Mouse (Mus musculus) heart, postnatal 0 days (tissue): ENCODE data around the gene Ntng1. TPM values are rescaled to one million over a fixed set of nuclear protein-coding genes. Genes with fewer than 3 reads are reported as not detected.

Experiments used
- ATAC-seq: fragments of 200-750 bp; cut with Nextera tagmentation; 2 replicates; pipeline ENCODE4 v1.8.0; 2017; ENCODE audit warnings: low read depth, moderate number of reproducible peaks, moderate library complexity; ENCODE audit not compliant: insufficient read depth
- DNase-seq: peaks from one replicate; pipeline ENCODE4 v3.0.0-alpha.2; 2016; ENCODE audit warnings: low spot score
- H3K27ac ChIP-seq: fragments of 300-500 bp; sonication (generic); 2 replicates; pipeline ENCODE4 v1.5.1; 2014; ENCODE audit warnings: low read depth, mild to moderate bottlenecking
- H3K27me3 ChIP-seq: fragments of 300-500 bp; sonication (generic); 2 replicates; pipeline ENCODE4 v1.6.1; 2014; ENCODE audit warnings: low read length, mixed read lengths; ENCODE audit not compliant: control insufficient read depth, insufficient read depth
- H3K36me3 ChIP-seq: fragments of 300-500 bp; sonication (generic); replicated peaks from 2 replicates; pipeline ENCODE4 v1.6.1; 2014; ENCODE audit warnings: low read length, mixed read lengths; ENCODE audit not compliant: control insufficient read depth, insufficient read depth
- H3K4me1 ChIP-seq: fragments of 300-500 bp; sonication (generic); 2 replicates; pipeline ENCODE4 v1.6.1; 2014; ENCODE audit warnings: antibody characterized with exemption; ENCODE audit not compliant: control insufficient read depth, insufficient read depth
- H3K4me2 ChIP-seq: fragments of 300-500 bp; sonication (generic); 2 replicates; pipeline ENCODE4 v1.6.1; 2014; ENCODE audit warnings: low read depth, mild to moderate bottlenecking, low read length, moderate library complexity
- H3K4me3 ChIP-seq: fragments of 300-500 bp; sonication (generic); 2 replicates; pipeline ENCODE4 v1.5.1; 2014; ENCODE audit warnings: low read depth, low read length
- H3K9ac ChIP-seq: fragments of 300-500 bp; sonication (generic); replicated peaks from 2 replicates; pipeline ENCODE4 v1.6.1; 2014; ENCODE audit warnings: low read depth, low read length, mixed read lengths
- H3K9me3 ChIP-seq: fragments of 300-500 bp; sonication (generic); replicated peaks from 2 replicates; pipeline ENCODE4 v1.6.1; 2016; ENCODE audit warnings: low read length; ENCODE audit not compliant: control insufficient read depth
- CTCF ChIP-seq: IDR thresholded peaks from 2 replicates; pipeline ENCODE4 v1.5.1; 2016; ENCODE audit warnings: antibody characterized with exemption, control low read depth, low read depth
- EP300 ChIP-seq: IDR thresholded peaks from 2 replicates; pipeline ENCODE4 v1.6.1; 2016; ENCODE audit warnings: antibody characterized with exemption, low read depth
- WGBS: fragments of 180-500 bp; shearing (Covaris S2); extraction: QIAGEN DNeasy Blood & Tissue Kit; methylation state at CpG from one replicate; pipeline ENCODE4 v1.1.7; 2014; 5-methylcytosine and 5-hydroxymethylcytosine counted together
- polyA plus RNA-seq: library from polyadenylated mRNA; unstranded; fragments of >200 nt; fragmentation: Nextera tagmentation; extraction: Ambion mirVana; gene quantifications from 2 replicates; pipeline ENCODE4 v1.2.1, GENCODE M21; 2015
- total RNA-seq: library from RNA; depleted of rRNA; stranded (reverse); fragments of >200 nt; gene quantifications from 2 replicates; pipeline ENCODE4 v1.2.3, GENCODE M21; 2014; ENCODE audit warnings: low replicate concordance

The Ntng1 gene
- total and polyA plus RNA-seq, 2 experiments from 2014 or later: 0.12 to 0.65 TPM

DNA sequence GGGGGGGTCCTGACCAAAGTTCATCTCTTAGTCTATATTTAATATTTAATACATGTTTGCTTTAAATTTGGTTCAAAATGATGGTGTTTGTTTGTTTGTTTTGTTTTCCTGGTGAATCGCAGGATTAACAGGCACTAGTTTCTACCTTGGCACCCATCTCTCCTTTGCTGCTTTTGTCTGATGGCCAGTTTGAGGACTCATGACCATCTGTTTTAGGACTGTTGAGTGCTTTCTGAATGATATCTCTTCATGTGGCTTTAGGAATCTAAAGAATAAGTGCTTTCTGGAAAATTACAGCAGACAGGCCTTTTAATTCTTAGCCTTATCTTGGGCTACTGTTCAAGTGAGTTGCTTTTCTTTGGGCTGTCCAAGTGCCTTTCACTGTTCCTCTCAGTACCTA lies 318.0 kb downstream of the Ntng1 start:
- Histone ChIP-seq H3K27me3 (no peaks in the 10 kb centered on the region), H3K27ac (no peak overlapping the region), H3K9me3 (no peaks in the 10 kb centered on the region), H3K4me2 (no peak overlapping the region), H3K36me3 (no peaks in the 10 kb centered on the region), H3K9ac (no peak overlapping the region), H3K4me3 (no peak overlapping the region), H3K4me1 (no peaks in the 10 kb centered on the region)
- TF ChIP-seq CTCF: no peak
- no peak for TF ChIP-seq EP300
- ATAC-seq (no peak), DNase-seq (no peak)
- 91% methylated on average over 1 of the region's 1 CpGs for WGBS

DNA sequence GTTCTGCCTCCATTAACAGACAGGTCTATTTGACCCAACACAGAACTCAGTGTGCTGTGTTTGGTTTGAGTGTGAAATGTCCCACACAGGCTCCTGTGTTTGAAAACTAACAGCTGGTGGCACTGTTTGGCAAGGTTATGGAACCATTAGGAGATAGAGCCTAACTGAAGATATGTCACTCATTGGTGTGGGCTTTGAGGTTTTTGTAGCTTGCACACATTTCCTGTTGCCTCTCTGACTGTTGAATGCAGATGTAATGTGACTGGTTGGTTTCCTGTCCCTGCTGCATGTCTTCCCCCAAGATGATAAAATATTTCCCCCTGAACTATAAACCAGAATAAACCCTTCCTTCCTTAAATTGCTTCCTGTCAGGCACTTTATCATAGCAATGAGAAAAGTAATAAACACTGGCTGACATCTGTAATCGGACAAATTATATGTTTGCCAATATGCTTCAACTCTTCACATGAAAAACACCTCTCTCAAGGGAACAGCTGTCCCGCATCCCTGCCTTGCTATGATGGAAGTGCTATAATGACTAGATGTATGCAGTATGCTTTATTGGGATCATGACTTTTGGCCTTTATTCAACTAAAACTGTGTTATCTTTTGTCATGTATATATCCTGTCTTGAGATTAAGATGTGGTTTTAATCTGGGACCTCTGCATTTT lies 320.9 kb downstream of the Ntng1 start:
- DNase-seq (no peak), ATAC-seq (no peak)
- Histone ChIP-seq H3K36me3 (no peaks in the 10 kb centered on the region), H3K4me3 (no peak overlapping the region), H3K9ac (no peak overlapping the region), H3K27ac (no peak overlapping the region), H3K4me2 (no peak overlapping the region), H3K9me3 (no peaks in the 10 kb centered on the region), H3K27me3 (no peaks in the 10 kb centered on the region), H3K4me1 (no peaks in the 10 kb centered on the region)
- WGBS: 65% methylated on average over 2 of the region's 2 CpGs
- TF ChIP-seq CTCF (no peak), EP300 (no peak)

- no peak for TF ChIP-seq EP300
- TF ChIP-seq CTCF: no peak
- Histone ChIP-seq H3K36me3 (no peaks in the 10 kb centered on the region), H3K4me3 (no peak overlapping the region), H3K27ac (no peak overlapping the region), H3K27me3 (no peaks in the 10 kb centered on the region), H3K4me2 (no peak overlapping the region), H3K9me3 (no peaks in the 10 kb centered on the region), H3K9ac (no peak overlapping the region), H3K4me1 (no peaks in the 10 kb centered on the region)
- ATAC-seq: no peak
- DNase-seq: no peak
- WGBS: 63% methylated on average over 2 of the region's 2 CpGs
These were observed 324.8 kb downstream of the Ntng1 start for GRCm38 (mm10) chr3:109818821-109819685.

GRCm38 (mm10) chr3:109809065-109809464 lies 334.7 kb downstream of the Ntng1 start:
- TF ChIP-seq CTCF (no peak), EP300 (no peak)
- no peak overlapping the region for H3K4me2 ChIP-seq
- no peak for ATAC-seq
- no peaks in the 10 kb centered on the region for H3K36me3 ChIP-seq
- H3K4me1 ChIP-seq: no peaks in the 10 kb centered on the region
- no peak for DNase-seq
- H3K27ac ChIP-seq: no peak overlapping the region
- 87% methylated on average over 1 of the region's 1 CpGs for WGBS
- H3K9me3 ChIP-seq: no peaks in the 10 kb centered on the region
- no peak overlapping the region for H3K9ac ChIP-seq
- H3K27me3 ChIP-seq: no peaks in the 10 kb centered on the region
- no peak overlapping the region for H3K4me3 ChIP-seq

DNA sequence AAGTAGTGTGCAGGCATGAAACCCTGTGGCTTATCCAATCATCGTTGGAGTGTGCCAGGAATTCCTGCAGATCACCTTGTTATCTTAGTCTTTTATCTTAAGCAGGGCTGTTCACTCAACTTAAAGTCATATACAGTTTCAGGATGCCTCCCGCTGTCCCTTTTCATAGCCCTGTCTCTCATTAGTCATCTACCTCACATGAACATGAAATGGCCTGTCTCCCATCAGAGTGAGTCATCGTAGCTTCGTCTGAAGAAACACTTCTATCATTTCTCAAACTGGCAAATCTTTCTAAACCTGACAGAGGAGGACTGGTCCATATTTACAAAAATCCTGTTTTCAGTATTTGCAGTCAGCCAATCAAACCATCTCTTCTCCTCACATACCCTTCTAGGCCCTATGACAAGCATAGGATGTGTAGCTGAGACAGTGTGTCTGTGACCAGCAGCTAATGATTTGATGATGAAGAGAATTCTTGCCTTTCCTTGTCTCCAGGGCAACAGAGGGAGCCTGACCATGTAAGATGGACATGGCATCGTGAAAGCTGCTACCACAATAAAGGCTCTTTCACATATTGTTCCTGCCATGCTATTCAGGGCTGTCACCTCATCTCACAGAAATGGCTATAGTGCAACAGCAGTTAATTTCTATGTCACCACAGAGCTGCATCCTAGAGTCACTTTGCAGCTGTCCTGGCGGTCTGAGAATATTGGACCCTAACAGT lies 336.4 kb downstream of the Ntng1 start:
- H3K27ac ChIP-seq: no peak overlapping the region
- no peak for TF ChIP-seq EP300
- TF ChIP-seq CTCF: no peak
- H3K27me3 ChIP-seq: no peaks in the 10 kb centered on the region
- 74% methylated on average over 6 of the region's 6 CpGs for WGBS
- H3K36me3 ChIP-seq: no peaks in the 10 kb centered on the region
- H3K4me2 ChIP-seq: no peak overlapping the region
- no peak overlapping the region for H3K9ac ChIP-seq
- H3K9me3 ChIP-seq: no peaks in the 10 kb centered on the region
- DNase-seq: no peak
- H3K4me3 ChIP-seq: no peak overlapping the region
- ATAC-seq: no peak
- no peaks in the 10 kb centered on the region for H3K4me1 ChIP-seq
